Mouse (Mus musculus) kidney, embryonic 14.5 days (tissue): ENCODE measurements around the gene Igsf10. TPM values are rescaled to one million over a fixed set of nuclear protein-coding genes. Genes with fewer than 3 reads are reported as not detected.
A peak's percentile ranks its signal among the peaks of the same experiment; 100 is the strongest.
"Not testable (repeated sequence)": the region's sequence is repeated elsewhere in the genome, so short reads cannot be mapped to it uniquely, and the experiment has no call there.

Experiments
- ATAC-seq: fragments of 200-750 bp; cut with Nextera tagmentation; 2 replicates; pipeline ENCODE4 v1.8.0; 2017; ENCODE audit warnings: moderate number of reproducible peaks, mild to moderate bottlenecking, moderate TSS enrichment, moderate library complexity; ENCODE audit not compliant: low FRiP score, low TSS enrichment
- H3K27ac ChIP-seq: fragments of 300-500 bp; sonication (generic); 2 replicates; pipeline ENCODE4 v1.5.1; 2014; ENCODE audit warnings: low read depth, mild to moderate bottlenecking, low read length, moderate library complexity, mixed read lengths
- H3K27me3 ChIP-seq: fragments of 300-500 bp; sonication (generic); 2 replicates; pipeline ENCODE4 v1.6.1; 2014; ENCODE audit warnings: mild to moderate bottlenecking, low read length; ENCODE audit not compliant: control insufficient read depth, insufficient read depth
- H3K36me3 ChIP-seq: fragments of 300-500 bp; sonication (generic); 2 replicates; pipeline ENCODE4 v1.6.1; 2014; ENCODE audit warnings: low read length, mixed read lengths; ENCODE audit not compliant: control insufficient read depth, insufficient read depth
- H3K4me1 ChIP-seq: fragments of 300-500 bp; sonication (generic); 2 replicates; pipeline ENCODE4 v1.6.1; 2014; ENCODE audit warnings: low read length, mixed read lengths; ENCODE audit not compliant: control insufficient read depth, insufficient read depth
- H3K4me2 ChIP-seq: fragments of 300-500 bp; sonication (generic); replicated peaks from 2 replicates; pipeline ENCODE4 v1.6.1; 2014; ENCODE audit warnings: low read depth, mild to moderate bottlenecking, low read length
- H3K4me3 ChIP-seq: fragments of 300-500 bp; sonication (generic); 2 replicates; pipeline ENCODE4 v1.5.1; 2014; ENCODE audit warnings: mild to moderate bottlenecking, low read length
- H3K9ac ChIP-seq: fragments of 300-500 bp; sonication (generic); 2 replicates; pipeline ENCODE4 v1.6.1; 2014; ENCODE audit warnings: low read depth, mild to moderate bottlenecking, low read length, moderate library complexity
- H3K9me3 ChIP-seq: fragments of 300-500 bp; sonication (generic); 2 replicates; pipeline ENCODE4 v1.6.1; 2016; ENCODE audit warnings: low read length; ENCODE audit not compliant: control insufficient read depth
- WGBS: fragments of 180-500 bp; shearing (Covaris S2); extraction: QIAGEN DNeasy Blood & Tissue Kit; methylation state at CpG from one replicate; pipeline ENCODE4 v1.1.7; 2014; 5-methylcytosine and 5-hydroxymethylcytosine counted together
- polyA plus RNA-seq: library from polyadenylated mRNA; unstranded; fragments of >200 nt; fragmentation: Nextera tagmentation; extraction: Ambion mirVana; gene quantifications from 2 replicates; pipeline ENCODE4 v1.2.1, GENCODE M21; 2014

The Igsf10 gene
- polyA plus RNA-seq, result 3.0 and 4.4 TPM in 2 replicates

DNA sequence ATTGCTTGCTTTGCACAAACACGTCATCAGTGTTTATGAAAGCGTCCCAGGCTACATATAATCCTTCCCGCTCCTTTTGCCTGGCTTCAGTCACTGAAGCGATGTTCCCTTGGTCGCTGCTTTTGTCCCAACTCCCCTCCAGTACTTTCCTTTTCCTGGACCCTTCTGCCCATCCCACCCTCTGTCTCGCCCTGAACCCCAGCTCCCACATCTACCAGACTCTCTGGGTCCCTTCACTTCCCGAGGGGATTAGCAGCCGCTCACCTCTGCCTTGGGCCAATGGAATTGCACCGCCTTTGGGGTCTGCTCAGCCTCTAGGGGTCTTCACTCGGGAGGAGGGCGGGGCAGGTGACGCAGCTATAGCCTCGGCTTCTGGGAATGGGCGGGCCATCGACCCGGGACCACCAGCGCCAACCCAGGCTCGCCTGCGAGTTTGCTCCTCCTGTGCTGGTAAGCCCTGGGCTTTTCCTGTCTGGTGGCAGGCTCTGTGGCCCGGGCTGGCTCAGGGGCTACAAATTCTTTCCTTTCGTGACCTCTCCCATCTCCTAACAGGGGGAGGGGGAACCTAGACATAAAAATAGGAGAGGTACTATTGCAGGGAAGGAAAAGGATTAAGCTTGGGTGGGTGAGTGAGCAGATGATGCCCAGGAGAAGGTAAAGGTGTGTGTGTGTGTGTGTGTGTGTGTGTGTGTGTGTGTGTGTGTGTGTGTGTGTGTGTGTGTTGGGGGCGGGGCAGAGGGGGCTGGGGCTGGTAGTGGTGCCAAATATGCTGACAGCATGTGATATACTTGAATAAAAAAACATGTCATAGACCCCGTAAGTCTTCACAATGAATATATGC lies at the start of gene Igsf10:
TSS of gene Igsf10 (minus strand) at position 330 of the 841 bp plus-strand sequence.
- 5% methylated on average over 23 of the region's 23 CpGs for WGBS
- Histone ChIP-seq H3K4me3 (peak within 1 kb of the TSS; percentile 69), H3K36me3 (no peaks in the 10 kb centered on the region; the same call in 1 of the 2 replicates), H3K27me3 (no peaks in the 10 kb centered on the region), H3K4me1 (no peaks in the 10 kb centered on the region), H3K9ac (peak within 1 kb of the TSS; percentile 61), H3K9me3 (no peaks in the 10 kb centered on the region), H3K27ac (peak within 1 kb of the TSS; percentile 30; the same call in 1 of the 2 replicates), H3K4me2 (peak within 1 kb of the TSS; percentile 70)
- ATAC-seq, result peak; percentile 99

GRCm38 (mm10) chr3:59385553-59385952 lies 41.4 kb upstream of the Igsf10 start:
- Histone ChIP-seq H3K4me1 (no peaks in the 10 kb centered on the region), H3K27me3 (no peaks in the 10 kb centered on the region), H3K27ac (no peak overlapping the region), H3K36me3 (no peaks in the 10 kb centered on the region), H3K9me3 (no peaks in the 10 kb centered on the region), H3K4me3 (no peak overlapping the region), H3K9ac (no peak overlapping the region), H3K4me2 (no peak overlapping the region)
- ATAC-seq, result no peak
- 77% methylated on average over 1 of the region's 1 CpGs for WGBS

DNA sequence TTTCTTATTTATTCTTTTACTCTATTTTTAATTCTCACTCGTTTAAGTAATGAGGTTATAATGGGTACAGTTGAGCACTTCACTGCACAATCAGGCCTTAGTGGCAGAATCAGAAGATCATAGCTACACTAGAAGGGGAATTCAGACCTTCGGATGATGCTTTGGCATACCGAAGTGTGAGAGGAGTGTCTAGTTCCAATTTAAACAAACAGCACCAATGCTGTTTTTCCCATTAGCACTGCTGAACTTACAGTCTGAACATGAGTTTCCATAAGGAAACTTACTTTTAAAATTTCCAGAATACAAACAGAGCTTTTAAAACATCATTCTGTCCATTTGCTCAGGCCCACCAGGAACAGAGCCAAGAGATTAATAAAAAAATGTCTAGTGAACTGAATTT lies 40.8 kb upstream of the Igsf10 start:
- H3K9me3 ChIP-seq, result no peaks in the 10 kb centered on the region
- H3K9ac ChIP-seq, result no peak overlapping the region
- 80% methylated on average over 3 of the region's 3 CpGs for WGBS
- H3K36me3 ChIP-seq, result no peaks in the 10 kb centered on the region
- no peaks in the 10 kb centered on the region for H3K27me3 ChIP-seq
- no peak overlapping the region for H3K27ac ChIP-seq
- ATAC-seq, result no peak
- H3K4me1 ChIP-seq, result no peaks in the 10 kb centered on the region
- H3K4me2 ChIP-seq, result no peak overlapping the region
- H3K4me3 ChIP-seq, result no peak overlapping the region

DNA sequence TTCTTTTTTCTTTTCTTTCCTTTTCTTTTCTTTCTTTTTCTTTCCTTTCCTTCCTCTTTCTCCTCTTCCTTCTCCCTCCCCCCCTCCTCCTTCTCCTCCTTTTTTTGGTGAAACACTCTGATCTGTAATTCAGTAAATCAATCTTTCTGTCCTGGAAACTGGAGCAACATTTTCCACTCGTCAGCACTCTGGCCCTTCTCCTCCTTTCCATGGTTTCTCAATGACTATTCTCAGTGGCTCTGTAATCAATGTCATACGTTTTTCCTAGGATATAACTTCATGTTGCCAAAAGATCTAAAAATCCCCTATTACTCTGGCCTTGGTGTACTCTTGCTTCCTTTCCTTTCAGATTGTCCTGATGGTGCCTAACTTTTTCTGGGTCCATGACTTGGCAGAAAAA lies 40.1 kb upstream of the Igsf10 start:
- no peak overlapping the region for H3K9ac ChIP-seq
- no peak for ATAC-seq
- H3K27ac ChIP-seq, result no peak overlapping the region
- H3K4me1 ChIP-seq, result no peaks in the 10 kb centered on the region
- H3K27me3 ChIP-seq, result no peaks in the 10 kb centered on the region
- H3K4me2 ChIP-seq, result no peak overlapping the region
- H3K4me3 ChIP-seq, result no peak overlapping the region
- H3K36me3 ChIP-seq, result no peaks in the 10 kb centered on the region
- 67% methylated on average over 2 of the region's 2 CpGs for WGBS
- H3K9me3 ChIP-seq, result no peaks in the 10 kb centered on the region

DNA sequence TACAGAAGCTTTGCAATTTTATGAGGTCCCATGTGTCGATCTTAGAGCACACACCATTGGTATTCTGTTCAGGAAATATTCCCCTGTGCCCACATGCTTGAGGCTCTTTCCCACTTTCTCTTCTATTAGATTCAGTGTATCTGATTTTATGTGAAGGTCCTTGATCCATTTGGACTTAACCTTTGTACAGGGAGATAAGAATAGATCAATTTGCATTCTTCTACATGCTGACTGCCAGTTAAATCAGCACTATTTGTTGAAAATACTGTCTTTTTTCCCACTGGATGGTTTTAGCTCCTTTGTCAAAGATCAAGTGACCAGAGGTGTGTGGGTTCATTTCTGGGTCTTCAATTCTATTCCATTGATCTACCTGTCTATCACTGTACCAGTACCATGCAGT lies 34.6 kb upstream of the Igsf10 start:
- not testable (repeated sequence) for H3K36me3 ChIP-seq, ATAC-seq, H3K9ac ChIP-seq, H3K9me3 ChIP-seq, H3K4me3 ChIP-seq, H3K4me2 ChIP-seq, H3K27me3 ChIP-seq, H3K4me1 ChIP-seq, H3K27ac ChIP-seq
- 70% methylated on average over 1 of the region's 1 CpGs for WGBS

DNA sequence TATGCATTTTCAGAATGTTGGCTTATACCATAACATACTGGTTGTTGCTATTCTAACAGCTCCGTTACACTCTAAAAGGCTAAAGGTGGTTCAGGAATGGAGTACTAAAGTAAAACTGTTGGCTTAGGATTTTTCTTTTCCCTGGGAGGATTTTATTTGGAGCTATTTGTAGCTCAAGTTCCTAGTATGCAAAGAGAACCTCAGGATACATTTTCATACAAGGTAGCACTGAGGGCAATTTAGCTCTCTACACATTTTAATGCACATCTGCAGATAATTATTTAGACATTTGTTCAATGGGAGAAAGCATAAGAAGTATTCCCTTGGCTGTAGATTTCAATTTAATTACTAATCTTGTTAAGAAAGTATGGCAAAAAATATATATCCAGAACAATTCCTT lies 17.7 kb upstream of the Igsf10 start:
- Histone ChIP-seq H3K27ac (no peak overlapping the region), H3K9ac (no peak overlapping the region), H3K4me3 (no peak overlapping the region), H3K9me3 (no peaks in the 10 kb centered on the region), H3K27me3 (no peaks in the 10 kb centered on the region), H3K36me3 (no peaks in the 10 kb centered on the region), H3K4me1 (no peaks in the 10 kb centered on the region), H3K4me2 (no peak overlapping the region)
- 92% methylated on average over 1 of the region's 1 CpGs for WGBS
- no peak for ATAC-seq

- no peaks in the 10 kb centered on the region for H3K36me3 ChIP-seq
- no peaks in the 10 kb centered on the region for H3K4me1 ChIP-seq
- H3K9ac ChIP-seq, result no peak overlapping the region
- ATAC-seq, result no peak
- no peaks in the 10 kb centered on the region for H3K9me3 ChIP-seq
- H3K27ac ChIP-seq, result no peak overlapping the region
- no peaks in the 10 kb centered on the region for H3K27me3 ChIP-seq
- H3K4me3 ChIP-seq, result no peak overlapping the region
- H3K4me2 ChIP-seq, result no peak overlapping the region
Observed at GRCm38 (mm10) chr3:59360102-59360501, 15.9 kb upstream of the Igsf10 start.

DNA sequence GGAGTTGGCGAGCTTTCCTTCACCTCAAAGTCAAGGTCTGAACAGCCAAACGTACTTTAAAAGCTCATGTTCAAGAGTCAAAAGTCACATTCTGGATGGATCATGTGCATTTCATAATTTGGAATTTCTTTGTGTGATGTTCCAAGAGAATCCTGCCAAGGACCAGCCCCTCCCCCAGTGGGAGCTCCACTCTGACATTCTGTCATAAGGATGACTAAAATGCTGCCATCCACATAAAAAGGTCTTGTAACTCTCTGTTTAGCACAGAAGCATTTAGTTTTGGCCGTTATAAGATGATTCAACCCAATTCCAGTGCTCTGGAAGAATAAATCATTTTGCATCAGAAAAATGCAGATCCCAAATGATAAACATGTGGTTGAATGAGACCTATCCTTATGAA lies 10.0 kb upstream of the Igsf10 start:
- no peak overlapping the region for H3K27ac ChIP-seq
- H3K27me3 ChIP-seq, result no peaks in the 10 kb centered on the region
- H3K9ac ChIP-seq, result no peak overlapping the region
- no peaks in the 10 kb centered on the region for H3K36me3 ChIP-seq
- H3K4me2 ChIP-seq, result no peak overlapping the region
- no peak for ATAC-seq
- no peak overlapping the region for H3K4me3 ChIP-seq
- no peaks in the 10 kb centered on the region for H3K9me3 ChIP-seq
- no peaks in the 10 kb centered on the region for H3K4me1 ChIP-seq
- 78% methylated on average over 3 of the region's 3 CpGs for WGBS

- H3K9me3 ChIP-seq, result no peaks in the 10 kb centered on the region
- no peak overlapping the region for H3K4me2 ChIP-seq
- H3K4me1 ChIP-seq, result no peaks in the 10 kb centered on the region
- H3K9ac ChIP-seq, result no peak overlapping the region
- no peaks in the 10 kb centered on the region for H3K36me3 ChIP-seq
- no peak overlapping the region for H3K4me3 ChIP-seq
- H3K27ac ChIP-seq, result no peak overlapping the region
- no peak for ATAC-seq
- no peaks in the 10 kb centered on the region for H3K27me3 ChIP-seq
Observed at GRCm38 (mm10) chr3:59351768-59352167, 7.6 kb upstream of the Igsf10 start.
